Mouse (Mus musculus) heart, embryonic 11.5 days (tissue): Measurements from ENCODE around the gene Map3k19. TPM values are rescaled to one million over a fixed set of nuclear protein-coding genes. Genes with fewer than 3 reads are reported as not detected.

ENCODE experiments used
- ATAC-seq: fragments of 200-750 bp; cut with Nextera tagmentation; replicated peaks from 2 replicates; pipeline ENCODE4 v1.8.0; 2017; ENCODE audit warnings: moderate library complexity; ENCODE audit not compliant: insufficient number of reproducible peaks, low FRiP score, low TSS enrichment
- H3K27ac ChIP-seq: fragments of 300-500 bp; sonication (generic); 2 replicates; pipeline ENCODE4 v1.5.1; 2014; ENCODE audit warnings: mild to moderate bottlenecking, low read depth, low read length
- H3K27me3 ChIP-seq: fragments of 300-500 bp; sonication (generic); 2 replicates; pipeline ENCODE4 v1.6.1; 2014; ENCODE audit warnings: mild to moderate bottlenecking, low read length, mixed read lengths; ENCODE audit not compliant: control insufficient read depth, insufficient read depth
- H3K36me3 ChIP-seq: fragments of 300-500 bp; sonication (generic); 2 replicates; pipeline ENCODE4 v1.6.1; 2014; ENCODE audit warnings: mild to moderate bottlenecking, low read length, moderate library complexity, mixed read lengths; ENCODE audit not compliant: control insufficient read depth, insufficient read depth
- H3K4me1 ChIP-seq: fragments of 300-500 bp; sonication (generic); 2 replicates; pipeline ENCODE4 v1.6.1; 2014; ENCODE audit warnings: low read length; ENCODE audit not compliant: control insufficient read depth, insufficient read depth
- H3K4me2 ChIP-seq: fragments of 300-500 bp; sonication (generic); 2 replicates; pipeline ENCODE4 v1.6.1; 2014; ENCODE audit warnings: mild to moderate bottlenecking, moderate library complexity
- H3K4me3 ChIP-seq: fragments of 300-500 bp; sonication (generic); 2 replicates; pipeline ENCODE4 v1.5.1; 2014; ENCODE audit warnings: low read depth, low read length
- H3K9ac ChIP-seq: fragments of 300-500 bp; sonication (generic); 2 replicates; pipeline ENCODE4 v1.6.1; 2014; ENCODE audit warnings: mild to moderate bottlenecking, low read depth, low read length, moderate library complexity
- H3K9me3 ChIP-seq: fragments of 300-500 bp; sonication (generic); replicated peaks from 2 replicates; pipeline ENCODE4 v1.6.1; 2016; ENCODE audit warnings: low read length; ENCODE audit not compliant: control insufficient read depth
- WGBS: fragments of 180-500 bp; shearing (Covaris S2); extraction: QIAGEN DNeasy Blood & Tissue Kit; methylation state at CpG from one replicate; pipeline ENCODE4 v1.1.7; 2014; ENCODE audit not compliant: insufficient replicate concordance; 5-methylcytosine and 5-hydroxymethylcytosine counted together
- polyA plus RNA-seq: library from polyadenylated mRNA; unstranded; fragments of >200 nt; fragmentation: Nextera tagmentation; extraction: Ambion mirVana; gene quantifications from 2 replicates; pipeline ENCODE4 v1.2.1, GENCODE M21; 2014

Map3k19 gene
- polyA plus RNA-seq, 1 experiment from 2014 or later, result not detected

DNA sequence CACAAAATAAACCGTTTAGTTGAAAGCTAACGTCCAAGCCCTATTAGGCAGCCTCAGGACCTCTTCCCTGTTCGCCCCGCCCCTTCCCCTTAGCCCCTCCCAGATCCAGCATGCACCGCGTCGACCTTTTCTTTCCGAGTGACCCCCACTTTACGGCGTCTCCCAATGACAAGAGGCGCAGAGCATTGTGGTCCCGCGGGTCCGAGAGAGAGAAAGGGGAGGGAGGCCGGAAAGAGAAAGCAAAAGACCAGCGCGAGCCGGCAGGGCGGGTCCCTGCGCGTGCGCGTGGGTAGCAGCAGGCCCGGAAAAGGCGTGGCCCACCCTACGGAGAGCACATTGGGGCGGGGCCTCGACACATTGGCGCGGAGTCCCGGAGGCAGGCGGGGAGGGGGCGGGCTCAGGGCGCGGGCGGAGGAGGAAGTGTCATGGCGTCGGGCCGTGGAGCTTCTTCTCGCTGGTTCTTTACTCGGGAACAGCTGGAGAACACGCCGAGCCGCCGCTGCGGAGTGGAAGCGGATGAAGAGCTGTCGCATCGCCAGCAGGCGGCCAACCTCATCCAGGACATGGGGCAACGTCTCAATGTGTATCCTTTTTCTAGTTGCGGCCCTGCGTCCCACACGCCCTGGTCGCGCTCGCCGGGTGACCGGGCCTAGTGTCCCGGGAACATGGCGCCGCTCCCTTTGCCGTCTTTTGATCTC lies 80.9 kb downstream of the Map3k19 start, which contains the start of gene Ccnt2:
Gene Ccnt2 (plus strand): TSS at position 362 of the 698 bp plus-strand sequence.
- peak within 1 kb of the TSS; percentile 64 for H3K4me3 ChIP-seq
- peak within 1 kb of the TSS; percentile 87 for H3K4me2 ChIP-seq
- peak within 1 kb of the TSS; percentile 92 for H3K9ac ChIP-seq
- H3K4me1 ChIP-seq, result peaks cover 15% of the 10 kb centered on the region; the same call in 1 of the 2 replicates
- no peaks in the 10 kb centered on the region for H3K9me3 ChIP-seq
- no peaks in the 10 kb centered on the region for H3K27me3 ChIP-seq
- ATAC-seq, result peak; percentile 99
- under 1% methylated on average over 63 of the region's 63 CpGs for WGBS
- no peaks in the 10 kb centered on the region for H3K36me3 ChIP-seq
- peak within 1 kb of the TSS; percentile 96 for H3K27ac ChIP-seq

DNA sequence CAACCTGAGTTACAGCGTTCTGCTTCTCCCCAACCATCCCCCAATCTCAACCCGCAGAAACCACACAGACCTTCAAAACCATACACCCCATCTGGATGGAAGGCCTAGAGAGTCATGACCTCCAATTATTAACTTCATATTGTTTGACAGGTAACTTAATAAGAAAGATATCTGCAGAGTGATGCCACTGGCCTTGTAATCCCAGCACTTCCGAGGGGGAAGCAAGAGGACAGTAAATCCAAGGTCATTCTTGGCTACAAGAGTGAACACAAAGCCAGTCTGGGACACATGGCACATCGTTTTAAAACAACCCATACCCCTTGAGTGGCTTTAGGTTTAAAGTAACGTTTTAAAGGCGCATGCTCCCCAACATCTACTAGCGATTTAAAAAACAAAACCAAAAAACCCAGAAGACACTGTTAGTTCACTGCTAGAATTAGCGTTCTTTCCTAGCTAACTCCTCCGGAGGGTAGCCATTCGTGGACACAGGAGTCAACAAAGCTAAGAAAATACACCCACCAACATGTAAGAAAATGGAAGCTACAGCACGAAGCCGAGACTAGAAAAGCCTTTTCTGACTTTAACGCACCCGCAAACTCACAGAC lies 81.5 kb downstream of the Map3k19 start:
- peak overlapping the region; percentile 64 for H3K4me3 ChIP-seq
- peak overlapping the region; percentile 76 for H3K9ac ChIP-seq
- peak; percentile 1; the same call in 1 of the 2 replicates for ATAC-seq
- WGBS, result under 1% methylated on average over 14 of the region's 14 CpGs
- H3K36me3 ChIP-seq, result no peaks in the 10 kb centered on the region
- no peaks in the 10 kb centered on the region for H3K9me3 ChIP-seq
- H3K27ac ChIP-seq, result peak overlapping the region; percentile 96
- no peaks in the 10 kb centered on the region for H3K27me3 ChIP-seq
- peaks cover 10% of the 10 kb centered on the region; the same call in 1 of the 2 replicates for H3K4me1 ChIP-seq
- H3K4me2 ChIP-seq, result peak overlapping the region; percentile 87

DNA sequence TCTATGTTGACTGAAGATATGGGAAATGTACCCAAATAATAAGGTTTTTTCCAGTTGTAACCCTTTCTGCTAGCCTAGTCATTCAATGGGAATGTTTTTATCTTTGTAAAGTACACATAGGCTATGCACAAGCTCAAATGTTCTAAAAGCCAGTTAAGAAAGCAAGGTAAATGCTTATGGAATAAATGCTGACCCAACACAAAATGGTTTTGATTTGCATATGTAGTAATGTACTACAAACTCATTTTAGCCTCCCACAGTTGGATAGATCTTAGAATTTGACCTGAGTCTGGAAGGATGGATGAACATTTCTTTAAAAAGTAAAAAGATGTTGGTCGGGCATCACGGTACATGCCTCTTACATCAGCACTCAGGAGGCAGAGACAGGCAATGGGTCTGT lies 88.1 kb downstream of the Map3k19 start:
- H3K9me3 ChIP-seq, result no peaks in the 10 kb centered on the region
- H3K4me1 ChIP-seq, result no peaks in the 10 kb centered on the region
- WGBS, result 83% methylated on average over 2 of the region's 2 CpGs
- H3K36me3 ChIP-seq, result no peaks in the 10 kb centered on the region
- H3K27ac ChIP-seq, result no peak overlapping the region
- no peak for ATAC-seq
- H3K4me2 ChIP-seq, result no peak overlapping the region
- H3K27me3 ChIP-seq, result no peaks in the 10 kb centered on the region
- no peak overlapping the region for H3K9ac ChIP-seq
- H3K4me3 ChIP-seq, result no peak overlapping the region

DNA sequence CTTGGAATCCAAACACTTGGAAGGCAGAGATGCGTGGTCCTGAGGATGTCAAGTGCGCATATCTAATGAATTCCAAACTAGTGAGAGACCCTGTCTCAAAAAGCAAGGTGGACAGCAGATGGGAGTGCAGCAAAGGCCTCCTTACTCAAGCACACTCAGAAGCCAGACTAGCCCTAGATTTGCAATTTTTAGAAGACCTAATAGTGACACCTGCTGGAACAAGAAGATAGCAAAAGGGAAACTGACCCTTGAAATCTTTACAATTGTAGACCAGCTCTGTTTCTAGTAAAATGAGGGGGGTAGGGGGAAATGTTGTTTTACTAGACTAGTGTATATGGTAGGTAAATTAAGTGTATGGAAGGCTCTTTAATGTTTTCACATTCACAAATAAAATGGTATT lies 89.4 kb downstream of the Map3k19 start:
- no peak overlapping the region for H3K4me3 ChIP-seq
- H3K9me3 ChIP-seq, result no peaks in the 10 kb centered on the region
- no peak for ATAC-seq
- H3K27me3 ChIP-seq, result no peaks in the 10 kb centered on the region
- H3K36me3 ChIP-seq, result no peaks in the 10 kb centered on the region
- no peak overlapping the region for H3K9ac ChIP-seq
- no peak overlapping the region for H3K4me2 ChIP-seq
- WGBS, result 43% methylated on average over 2 of the region's 2 CpGs
- no peak overlapping the region for H3K27ac ChIP-seq
- no peaks in the 10 kb centered on the region for H3K4me1 ChIP-seq

Other genes with a start within 250 kb of the Map3k19 start
- gene Tmem163, start 175.5 kb downstream of the Map3k19 start, polyA plus RNA-seq, result 30.5 and 32.0 TPM in 2 replicates
- gene Acmsd, start 125.6 kb downstream of the Map3k19 start, polyA plus RNA-seq, result 0.86 and 1.3 TPM in 2 replicates
- gene Ccnt2, start 80.9 kb downstream of the Map3k19 start, polyA plus RNA-seq, result 66.7 and 73.2 TPM in 2 replicates
- 25.8 and 28.0 TPM in 2 replicates for gene Rab3gap1, start 13.7 kb upstream of the Map3k19 start, polyA plus RNA-seq
- gene Zranb3, start 248.0 kb upstream of the Map3k19 start, polyA plus RNA-seq, result 8.0 and 8.2 TPM in 2 replicates
- 62.2 and 73.1 TPM in 2 replicates for gene R3hdm1, start 248.3 kb upstream of the Map3k19 start, polyA plus RNA-seq